Mouse (Mus musculus): ENCODE data around the gene Atf6b. TPM values are rescaled to one million over a fixed set of nuclear protein-coding genes. Genes with fewer than 3 reads are reported as not detected.

Atf6b gene
- 39.6 and 45.3 TPM in 2 replicates for total RNA-seq (2012; rRNA removed)
- 100 to 1,000 TPM in 1 of 2 experiments, not detected in 1; 101 TPM for polyA plus RNA-seq (2012; ENCODE audit: insufficient read depth in 1 of 2, insufficient read length in 2 of 2, low read depth in 1 of 2, low replicate concordance in 2 of 2, missing spikeins in 1 of 2)

GRCm38 (mm10) chr17:34646906-34647787 lies at the start of gene Atf6b:
TSS of gene Atf6b (plus strand) at chr17:34647146.
- Histone ChIP-seq H3K9me3 (replicated peaks; ENCODE audit: insufficient read depth, low read length) (no peaks in the 10 kb centered on the region), H3K36me3 (ENCODE audit: control insufficient read depth in 1 of 2, insufficient read depth in 2 of 2, low read length in 2 of 2) (peaks cover 0 to 12% of the 10 kb centered on the region in 2 experiments; a peak in 2 of 4 replicates), H3K4me3 (ENCODE audit: control insufficient read depth in 1 of 2, insufficient read depth in 1 of 2, low read depth in 2 of 2, low read length in 2 of 2) (peak within 1 kb of the TSS; percentile 78 to 85), H3K27me3 (ENCODE audit: control insufficient read depth in 1 of 2, insufficient read depth in 2 of 2, low read length in 2 of 2) (no peaks in the 10 kb centered on the region), H3K27ac (ENCODE audit: control insufficient read depth, low read depth, low read length) (peak within 1 kb of the TSS; percentile 52), H3K79me2 (ENCODE audit: control insufficient read depth, insufficient read depth, low read length, poor library complexity) (peaks cover 15% of the 10 kb centered on the region), H3K4me1 (ENCODE audit: control insufficient read depth in 1 of 2, insufficient read depth in 2 of 2, low read length in 2 of 2) (peaks cover 0 to 20% of the 10 kb centered on the region in 2 experiments; a peak in 3 of 4 replicates), H3K9ac (ENCODE audit: control insufficient read depth, low read depth, low read length, poor library complexity, severe bottlenecking) (peak within 1 kb of the TSS; percentile 84)
- peak; percentile 99 for DNase-seq (ENCODE audit: low read depth, low spot score)
- TF ChIP-seq ELF1 (IDR thresholded peaks at IDR 0.05; ENCODE audit: low read depth, low read length): peak; percentile 96
- TF ChIP-seq CHD2 (IDR thresholded peaks at IDR 0.05; ENCODE audit: low read length): no peak
- TF ChIP-seq TCF12 (IDR thresholded peaks at IDR 0.05; ENCODE audit: low read depth, low read length): peak; percentile 37
- peak; percentile 37; the same call in 1 of the 2 replicates for TF ChIP-seq MAZ (IDR thresholded peaks at IDR 0.05; ENCODE audit: low read depth, low read length)
- no peak for TF ChIP-seq RAD21 (IDR thresholded peaks at IDR 0.05; ENCODE audit: low read depth, low read length)
- peak; percentile 79 to 86 for TF ChIP-seq USF2 (IDR thresholded peaks at IDR 0.05; ENCODE audit: borderline replicate concordance in 1 of 2, insufficient read depth in 1 of 2, low read depth in 1 of 2, low read length in 2 of 2)
- TF ChIP-seq SMC3 (IDR thresholded peaks at IDR 0.05; ENCODE audit: low read depth, low read length): no peak
- TF ChIP-seq MYC (IDR thresholded peaks at IDR 0.05; ENCODE audit: low read depth, low read length): peak; percentile 69
- no peak for TF ChIP-seq EP300 (IDR thresholded peaks at IDR 0.05; ENCODE audit: low read depth in 1 of 2, low read length in 2 of 2)
- TF ChIP-seq HCFC1 (IDR thresholded peaks at IDR 0.05; ENCODE audit: low read depth, low read length): peak; percentile 97
- TF ChIP-seq GATA1 (IDR thresholded peaks at IDR 0.05; ENCODE audit: low read depth, low read length): no peak
- TF ChIP-seq KAT2A (conservative IDR thresholded peaks at IDR 0.05; ENCODE audit: low read depth, low read length): peak; percentile 90
- TF ChIP-seq NRF1 (IDR thresholded peaks at IDR 0.05; ENCODE audit: insufficient read depth, low read depth, low read length, poor library complexity, severe bottlenecking): peak; percentile 75
- TF ChIP-seq UBTF (IDR thresholded peaks at IDR 0.05; ENCODE audit: borderline replicate concordance, insufficient read depth, low read depth, low read length): no peak
- no peak for TF ChIP-seq ZNF384 (IDR thresholded peaks at IDR 0.05; ENCODE audit: low read depth, low read length)
- no peak for TF ChIP-seq MAFK (IDR thresholded peaks at IDR 0.05; ENCODE audit: borderline replicate concordance, low read depth, low read length)
- no peak for TF ChIP-seq BHLHE40 (IDR thresholded peaks at IDR 0.05; ENCODE audit: borderline replicate concordance, low read depth, low read length)
- TF ChIP-seq POLR2AphosphoS2 (IDR thresholded peaks at IDR 0.05; ENCODE audit: low read length): 0 out of 2 replicates have a peak, but pooled peaks have one; percentile 53
- no peak for TF ChIP-seq CTCF (IDR thresholded peaks at IDR 0.05 in 2 of 3, conservative IDR thresholded peaks at IDR 0.05 in 1 of 3; ENCODE audit: control insufficient read depth in 1 of 3, insufficient read depth in 1 of 3, low read depth in 2 of 3, low read length in 3 of 3, poor library complexity in 1 of 3, severe bottlenecking in 1 of 3)
- TF ChIP-seq MAX (IDR thresholded peaks at IDR 0.05; ENCODE audit: low read length): peak; percentile 96
- TF ChIP-seq E2F4 (IDR thresholded peaks at IDR 0.05; ENCODE audit: borderline replicate concordance, low read depth, low read length): no peak
- no peak for TF ChIP-seq ZC3H11A (IDR thresholded peaks at IDR 0.05; ENCODE audit: low read depth, low read length)
- no peak for TF ChIP-seq MEF2A (IDR thresholded peaks at IDR 0.05; ENCODE audit: extremely low read depth, insufficient replicate concordance, low read depth, low read length, poor library complexity, severe bottlenecking)
- peak; percentile 78 to 83; a peak in 3 of 4 replicates for TF ChIP-seq POLR2A (IDR thresholded peaks at IDR 0.05; ENCODE audit: control insufficient read depth in 1 of 2, insufficient read depth in 1 of 2, low read depth in 1 of 2, low read length in 2 of 2, poor library complexity in 1 of 2)
- TF ChIP-seq TAL1 (IDR thresholded peaks at IDR 0.05; ENCODE audit: low read length): no peak
- peak; percentile 18; the same call in 1 of the 2 replicates for TF ChIP-seq ETS1 (IDR thresholded peaks at IDR 0.05; ENCODE audit: low read depth, low read length)
- no peak for TF ChIP-seq ZKSCAN1 (IDR thresholded peaks at IDR 0.05; ENCODE audit: low read depth, low read length)
- TF ChIP-seq JUND (IDR thresholded peaks at IDR 0.05; ENCODE audit: low read depth, low read length): no peak
- TF ChIP-seq MYB (IDR thresholded peaks at IDR 0.05; ENCODE audit: low read depth, low read length): no peak
- no peak for TF ChIP-seq RCOR1 (IDR thresholded peaks at IDR 0.05; ENCODE audit: low read depth, low read length)
- no peak for TF ChIP-seq ZMIZ1 (IDR thresholded peaks at IDR 0.05; ENCODE audit: low read depth, low read length)
- TF ChIP-seq SIN3A (IDR thresholded peaks at IDR 0.05; ENCODE audit: low read length): peak; percentile 85
- TF ChIP-seq MXI1 (IDR thresholded peaks at IDR 0.05; ENCODE audit: low read depth, low read length): peak; percentile 85
- TF ChIP-seq GABPA (IDR thresholded peaks at IDR 0.05; ENCODE audit: low read depth, low read length): no peak

Measured in MEL (cell line).